Mouse (Mus musculus): ENCODE measurements around the gene Kat6b.

Kat6b gene

GRCm38 (mm10) chr14:21523234-21523633, 42.0 kb downstream of the Kat6b start:
- DNase-seq (ENCODE audit: low spot score in 2 of 2): no peak

DNA sequence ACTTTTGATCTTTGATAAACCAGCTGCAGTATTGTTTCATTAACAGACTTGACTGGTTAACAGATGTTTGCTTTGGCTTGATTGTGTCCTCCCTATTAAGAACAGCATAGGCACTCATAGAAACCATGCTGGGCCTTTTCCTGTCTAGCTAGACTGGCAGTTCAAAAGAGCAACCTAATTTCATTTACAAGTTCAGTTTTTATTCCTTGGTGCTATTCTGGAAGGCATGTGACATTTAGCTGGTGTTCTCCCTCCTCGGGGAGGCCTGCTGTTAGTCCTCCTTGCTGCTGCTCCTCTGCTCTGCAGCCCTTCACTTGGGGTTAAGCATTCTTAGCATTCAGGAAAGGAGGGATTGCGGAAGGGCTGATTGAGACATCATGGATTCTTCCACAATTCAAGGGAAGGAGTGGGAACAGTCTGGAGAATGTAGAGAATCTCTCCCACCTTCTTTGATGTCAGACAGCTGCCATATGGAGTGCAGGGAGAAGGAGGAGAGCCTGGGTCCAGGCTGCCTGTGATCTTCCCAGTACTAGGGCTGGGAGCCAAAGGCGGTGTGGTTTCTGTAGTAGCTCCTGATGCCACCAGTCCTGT, 42.7 kb downstream of the Kat6b start:
- peak in 1 of 2 experiments; percentile 33 for DNase-seq (ENCODE audit: low spot score in 2 of 2)

- no peak for DNase-seq (ENCODE audit: low spot score in 2 of 2)
These were observed 44.4 kb downstream of the Kat6b start for GRCm38 (mm10) chr14:21525674-21526073.

- no peak for DNase-seq (ENCODE audit: low spot score in 2 of 2)
These were observed 52.3 kb downstream of the Kat6b start for GRCm38 (mm10) chr14:21533566-21533965.

GRCm38 (mm10) chr14:21534066-21534465, 52.8 kb downstream of the Kat6b start:
- no peak for DNase-seq (ENCODE audit: low spot score in 2 of 2)

DNA sequence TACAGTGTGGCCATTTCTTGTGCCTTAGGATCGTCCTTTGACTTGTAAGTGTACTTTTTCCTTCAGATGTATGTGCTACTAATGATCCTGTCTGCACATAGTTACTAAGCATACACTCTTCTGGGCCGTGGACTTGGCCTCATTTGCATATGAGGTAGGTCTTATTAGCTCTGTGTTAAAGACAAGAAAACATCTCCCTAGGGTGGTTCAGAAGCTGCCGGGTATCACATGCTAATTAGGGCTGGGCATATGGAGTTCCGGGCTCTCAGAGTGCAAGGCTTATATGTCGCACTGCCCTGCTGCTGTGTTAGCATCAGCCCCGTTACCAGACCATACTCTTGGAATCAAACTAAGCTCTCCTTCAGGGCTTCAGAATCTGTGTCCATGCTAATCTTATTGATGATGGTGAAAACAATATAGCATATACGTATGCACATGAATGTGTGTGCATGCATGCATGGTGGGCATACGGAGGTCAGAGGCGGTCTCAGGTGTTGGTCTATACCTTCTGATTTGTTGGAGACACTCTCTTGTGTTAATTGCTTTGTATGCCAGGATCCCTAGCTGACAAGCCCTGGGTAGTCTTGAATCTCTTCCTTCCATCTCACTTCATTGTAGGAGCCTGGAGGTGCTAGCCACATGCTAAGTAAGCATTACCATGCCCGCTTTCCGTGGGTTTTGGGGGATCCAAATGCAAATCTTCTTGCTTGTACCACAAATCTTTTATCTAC, 53.5 kb downstream of the Kat6b start:
- no peak for DNase-seq (ENCODE audit: low spot score in 2 of 2)

DNA sequence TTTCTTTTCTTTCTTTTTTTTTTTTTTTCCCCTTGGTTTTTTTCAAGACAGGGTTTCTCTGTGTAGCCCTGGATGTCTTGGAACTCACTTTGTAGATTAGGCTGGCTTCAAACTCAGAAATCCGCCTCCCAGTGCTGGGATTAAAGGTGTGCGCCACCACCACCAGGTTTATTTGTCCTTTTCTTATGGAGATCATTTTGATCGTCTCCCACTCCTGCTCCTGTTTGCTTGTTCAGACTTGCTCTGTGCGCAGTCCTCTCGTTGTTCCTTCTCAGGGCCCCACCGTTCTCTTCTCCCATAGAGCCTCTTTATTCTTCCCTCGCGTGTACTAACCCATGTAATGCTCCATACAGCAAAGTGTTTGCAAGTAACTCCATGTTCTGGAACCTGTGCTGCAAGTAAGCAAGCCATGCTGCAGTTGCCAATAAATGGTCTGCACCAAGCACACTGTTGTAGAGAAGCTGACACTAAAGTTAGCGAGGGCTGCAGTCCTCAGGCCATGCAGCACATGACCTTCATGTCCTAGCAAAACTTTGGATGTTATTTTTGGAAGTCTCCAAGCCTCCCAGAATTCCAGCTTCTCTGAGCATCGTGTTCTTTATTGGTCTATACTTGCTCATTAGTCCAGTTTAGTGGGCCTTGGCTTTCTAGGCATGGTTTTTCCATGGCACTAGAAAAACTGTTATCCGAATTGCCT, 55.4 kb downstream of the Kat6b start:
- no peak for DNase-seq (ENCODE audit: low spot score in 2 of 2)

DNA sequence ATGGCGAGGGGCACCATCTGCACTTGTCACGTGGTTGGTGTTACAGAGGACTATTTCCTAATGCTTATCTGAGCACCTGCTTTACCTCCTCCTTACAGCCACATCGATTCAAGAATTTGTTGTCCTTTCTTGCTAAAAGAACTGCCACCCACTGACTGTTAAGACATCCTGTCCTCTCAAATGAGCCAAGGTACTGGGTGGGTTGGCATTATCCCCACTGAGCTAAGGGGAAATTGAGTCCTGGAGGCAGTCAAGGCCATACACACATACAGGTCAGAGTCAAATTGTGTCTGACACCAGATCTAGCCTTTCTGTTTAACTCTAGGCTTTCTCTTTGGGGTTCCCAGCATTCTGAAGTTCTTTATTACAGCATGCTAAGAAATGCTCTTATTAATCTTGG, 56.6 kb downstream of the Kat6b start:
- no peak for DNase-seq (ENCODE audit: low spot score in 2 of 2)

GRCm38 (mm10) chr14:21539731-21540130, 58.5 kb downstream of the Kat6b start:
- no peak for DNase-seq (ENCODE audit: low spot score in 2 of 2)

GRCm38 (mm10) chr14:21540361-21540760, 59.1 kb downstream of the Kat6b start:
- DNase-seq (ENCODE audit: low spot score in 2 of 2): no peak

DNA sequence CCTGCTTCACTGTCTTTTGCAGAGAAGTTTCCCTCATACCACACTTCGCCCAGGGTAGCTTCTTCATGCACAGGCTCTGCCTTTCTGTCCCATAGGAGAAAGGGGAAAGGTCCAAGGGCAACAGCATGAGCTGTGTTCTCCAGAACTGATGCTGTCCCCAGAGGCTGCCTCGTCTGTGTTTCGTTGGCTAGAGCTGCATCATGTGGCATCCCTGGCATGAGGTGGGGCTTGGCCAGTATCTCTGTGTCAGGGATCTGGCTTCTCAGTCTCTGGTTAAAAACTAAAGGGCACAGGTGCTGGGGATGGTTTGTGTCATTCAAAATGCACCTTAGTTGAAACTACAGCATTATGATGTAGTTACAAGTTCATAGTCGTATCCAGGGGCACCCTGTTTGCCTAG, 64.3 kb downstream of the Kat6b start:
- DNase-seq (ENCODE audit: low spot score in 2 of 2): no peak

- no peak for DNase-seq (ENCODE audit: low spot score in 2 of 2)
These were observed 65.1 kb downstream of the Kat6b start for GRCm38 (mm10) chr14:21546351-21546750.

DNA sequence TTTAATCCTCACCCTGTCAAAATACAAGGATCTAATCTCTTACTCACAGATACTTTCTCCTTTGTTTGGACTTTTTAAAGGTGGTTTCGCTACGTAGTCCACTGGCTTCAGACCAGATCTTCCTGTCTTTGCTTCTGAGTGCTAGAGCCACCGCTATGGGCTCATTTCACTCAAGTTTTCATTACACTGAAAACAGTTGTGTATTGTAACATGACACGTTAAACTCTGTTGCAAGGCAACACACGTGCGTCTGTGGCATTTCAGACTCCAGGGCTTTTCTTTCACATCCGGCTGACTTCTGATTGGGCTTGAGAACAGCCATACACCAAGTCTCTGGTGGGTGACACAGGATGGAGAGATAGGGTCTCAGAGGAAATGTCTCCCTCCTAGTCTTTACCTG, 66.1 kb downstream of the Kat6b start:
- DNase-seq (ENCODE audit: low spot score in 2 of 2): no peak

GRCm38 (mm10) chr14:21547965-21548364, 66.7 kb downstream of the Kat6b start:
- DNase-seq (ENCODE audit: low spot score in 2 of 2): no peak

GRCm38 (mm10) chr14:21548952-21549607, 67.8 kb downstream of the Kat6b start:
- no peak for DNase-seq (ENCODE audit: low spot score in 2 of 2)

GRCm38 (mm10) chr14:21549608-21550115, 68.4 kb downstream of the Kat6b start:
- no peak for DNase-seq (ENCODE audit: low spot score in 2 of 2)

GRCm38 (mm10) chr14:21550576-21550975, 69.3 kb downstream of the Kat6b start:
- no peak for DNase-seq (ENCODE audit: low spot score in 2 of 2)

DNA sequence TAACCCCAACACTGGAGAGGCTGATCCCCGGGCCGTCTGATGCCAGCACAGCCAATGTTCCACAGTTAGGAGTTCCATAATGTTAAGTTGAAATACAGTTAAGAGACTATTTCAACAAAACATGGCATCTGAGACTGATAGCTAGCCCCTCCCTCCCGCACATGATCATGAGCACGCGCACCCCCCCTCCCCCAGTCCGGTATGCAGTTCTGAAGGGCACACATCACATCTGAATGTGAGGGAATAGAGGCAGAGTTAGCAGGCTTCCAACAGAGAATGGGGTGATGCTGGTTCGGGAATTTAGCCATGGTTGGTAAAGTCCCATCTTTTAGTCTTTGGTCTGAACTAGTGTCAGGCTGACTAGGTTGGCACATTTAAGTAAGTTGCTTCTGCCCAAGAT, 70.4 kb downstream of the Kat6b start:
- DNase-seq (ENCODE audit: low spot score in 2 of 2): no peak

GRCm38 (mm10) chr14:21552958-21553357, 71.7 kb downstream of the Kat6b start:
- no peak for DNase-seq (ENCODE audit: low spot score in 2 of 2)

GRCm38 (mm10) chr14:21554046-21554445, 72.8 kb downstream of the Kat6b start:
- no peak for DNase-seq (ENCODE audit: low spot score in 2 of 2)

- DNase-seq (ENCODE audit: low spot score in 2 of 2): no peak
These were observed 77.4 kb downstream of the Kat6b start for GRCm38 (mm10) chr14:21558440-21559131.

- DNase-seq (ENCODE audit: low spot score in 2 of 2): no peak
These were observed 78.2 kb downstream of the Kat6b start for GRCm38 (mm10) chr14:21559447-21559846.

Data from urinary bladder, postnatal 4 days (tissue).